Mouse (Mus musculus) brain, adult 2 months (tissue): ENCODE measurements around the gene Myo10.

Experiments
- DNase-seq: peaks from one replicate; pipeline ENCODE4 v3.0.0; 2011; ENCODE audit warnings: low read depth, low spot score

Gene Myo10

GRCm38 (mm10) chr15:25843086-25843991 lies 221.0 kb downstream of the Myo10 start, which contains the start of gene Retreg1:
Gene Retreg1, plus strand, starts transcription at chr15:25843180.
- DNase-seq = peak; percentile 88

GRCm38 (mm10) chr15:25844013-25844570 lies 221.8 kb downstream of the Myo10 start:
- no peak for DNase-seq

- no peak for DNase-seq
Measured at GRCm38 (mm10) chr15:25844771-25845170, 222.4 kb downstream of the Myo10 start.

- no peak for DNase-seq
Measured at GRCm38 (mm10) chr15:25847576-25848168, 225.3 kb downstream of the Myo10 start.

- no peak for DNase-seq
Measured at GRCm38 (mm10) chr15:25850552-25850951, 228.2 kb downstream of the Myo10 start.

- peak; percentile 71 for DNase-seq
Measured at GRCm38 (mm10) chr15:25854270-25854904, 232.1 kb downstream of the Myo10 start.

GRCm38 (mm10) chr15:25858611-25859058 lies 236.3 kb downstream of the Myo10 start:
- DNase-seq = no peak

- no peak for DNase-seq
Measured at GRCm38 (mm10) chr15:25859469-25859868, 237.1 kb downstream of the Myo10 start.

GRCm38 (mm10) chr15:25861900-25862299 lies 239.6 kb downstream of the Myo10 start:
- DNase-seq = no peak
